Mouse (Mus musculus) CH12.LX (cell line): ENCODE results near the gene Ube3c. TPM values are rescaled to one million over a fixed set of nuclear protein-coding genes. Genes with fewer than 3 reads are reported as not detected.

Experiments used
- DNase-seq: peaks from one replicate; pipeline ENCODE4 v3.0.0-alpha.2; 2013; ENCODE audit errors: extremely low read depth
- H3K27ac ChIP-seq: 2 replicates; pipeline ENCODE4 v1.5.1; 2012; ENCODE audit warnings: low read depth, mild to moderate bottlenecking, control low read depth, moderate library complexity; ENCODE audit not compliant: insufficient read depth
- H3K27me3 ChIP-seq: replicated peaks from 2 replicates; pipeline ENCODE3; 2012; ENCODE audit warnings: inconsistent platforms
- H3K36me3 ChIP-seq, 2 experiments: replicated peaks in 1 of 2; 2 replicates each; pipeline versions ENCODE3 to v1.6.1; 2012; ENCODE audit warnings: inconsistent platforms in 1 of 2, low read length in 1 of 2, mild to moderate bottlenecking in 1 of 2, mixed read lengths in 1 of 2, moderate library complexity in 1 of 2; ENCODE audit not compliant: control insufficient read depth in 1 of 2, insufficient read depth in 1 of 2
- H3K4me1 ChIP-seq, 2 experiments: 2 replicates each; pipeline ENCODE4 v1.6.1; 2012; ENCODE audit warnings: inconsistent platforms in 1 of 2, moderate library complexity in 1 of 2; ENCODE audit not compliant: insufficient read depth in 2 of 2, control insufficient read depth in 1 of 2
- H3K4me2 ChIP-seq: 2 replicates; pipeline ENCODE4 v1.6.1; 2012; ENCODE audit warnings: low read depth, mild to moderate bottlenecking, control low read depth; ENCODE audit not compliant: poor library complexity, insufficient read depth, severe bottlenecking
- H3K4me3 ChIP-seq, 3 experiments: fragments of 150-350 bp in 1 of 3; sonication (generic) in 1 of 3; replicated peaks in 1 of 3; 2 replicates each; pipeline versions ENCODE3 to v1.5.1; 2011 to 2012; ENCODE audit warnings: low read depth in 2 of 3, low read length in 2 of 3, mild to moderate bottlenecking in 2 of 3, moderate library complexity in 2 of 3, control low read depth in 1 of 3, improper control_type of control experiment in 1 of 3, inconsistent platforms in 1 of 3, mixed read lengths in 1 of 3; ENCODE audit not compliant: poor library complexity in 1 of 3
- H3K79me2 ChIP-seq: replicated peaks from 2 replicates; pipeline ENCODE4 v1.6.1; 2012; ENCODE audit warnings: mild to moderate bottlenecking, moderate library complexity; ENCODE audit not compliant: control insufficient read depth, poor library complexity, insufficient read depth, severe bottlenecking; ENCODE audit errors: extremely low read depth
- H3K9ac ChIP-seq: 2 replicates; pipeline ENCODE4 v1.6.1; 2012; ENCODE audit warnings: low read depth, mild to moderate bottlenecking, control low read depth, moderate library complexity; ENCODE audit not compliant: insufficient read depth
- H3K9me3 ChIP-seq: replicated peaks from 2 replicates; pipeline ENCODE3; 2012; ENCODE audit warnings: low read length, inconsistent platforms, mixed read lengths
- BHLHE40 ChIP-seq: IDR thresholded peaks from 2 replicates; pipeline ENCODE4 v1.6.1; 2011; ENCODE audit warnings: mild to moderate bottlenecking, low read depth, low read length, improper control_type of control experiment
- CTCF ChIP-seq, 2 experiments: IDR thresholded peaks in 1 of 2; conservative IDR thresholded peaks in 1 of 2; 2 replicates each; pipeline ENCODE4 v1.5.1; 2011 to 2012; ENCODE audit warnings: low read depth in 2 of 2, low read length in 2 of 2, improper control_type of control experiment in 1 of 2, inconsistent platforms in 1 of 2, mild to moderate bottlenecking in 1 of 2, moderate library complexity in 1 of 2
- ELF1 ChIP-seq: IDR thresholded peaks from 2 replicates; pipeline ENCODE4 v1.6.1; 2014; ENCODE audit warnings: low read depth, mild to moderate bottlenecking, inconsistent platforms, low read length, improper control_type of control experiment
- GABPA ChIP-seq: IDR thresholded peaks from 2 replicates; pipeline ENCODE4 v1.6.1; 2012; ENCODE audit warnings: low read depth, low read length, improper control_type of control experiment, inconsistent platforms; ENCODE audit not compliant: insufficient replicate concordance
- HCFC1 ChIP-seq: IDR thresholded peaks from 2 replicates; pipeline ENCODE4 v1.6.1; 2012; ENCODE audit warnings: low read depth, mild to moderate bottlenecking, inconsistent platforms, low read length, improper control_type of control experiment
- IRF4 ChIP-seq: IDR thresholded peaks from 2 replicates; pipeline ENCODE4 v1.6.1; 2014; ENCODE audit warnings: low read depth, mild to moderate bottlenecking, inconsistent platforms, low read length, improper control_type of control experiment
- KAT2A ChIP-seq: IDR thresholded peaks from 2 replicates; pipeline ENCODE4 v1.6.1; 2012; ENCODE audit warnings: low read length, improper control_type of control experiment, inconsistent platforms; ENCODE audit not compliant: insufficient replicate concordance
- MAFK ChIP-seq: IDR thresholded peaks from 2 replicates; pipeline ENCODE4 v1.6.1; 2011; ENCODE audit warnings: low read length, improper control_type of control experiment; ENCODE audit not compliant: insufficient replicate concordance
- MAX ChIP-seq: IDR thresholded peaks from 2 replicates; pipeline ENCODE4 v1.6.1; 2011; ENCODE audit warnings: low read length, improper control_type of control experiment
- MAZ ChIP-seq: IDR thresholded peaks from 2 replicates; pipeline ENCODE4 v1.6.1; 2012; ENCODE audit warnings: low read depth, mild to moderate bottlenecking, inconsistent platforms, low read length, improper control_type of control experiment, moderate library complexity
- NELFE ChIP-seq: IDR thresholded peaks from 2 replicates; pipeline ENCODE4 v1.6.1; 2011; ENCODE audit warnings: low read depth, low read length, improper control_type of control experiment
- NRF1 ChIP-seq: IDR thresholded peaks from 2 replicates; pipeline ENCODE4 v1.6.1; 2014; ENCODE audit warnings: low read depth, mild to moderate bottlenecking, inconsistent platforms, low read length, improper control_type of control experiment, moderate library complexity
- POLR2A ChIP-seq: IDR thresholded peaks from 2 replicates; pipeline ENCODE4 v1.6.1; 2011; ENCODE audit warnings: low read depth, mild to moderate bottlenecking, improper control_type of control experiment, low read length
- POLR2AphosphoS2 ChIP-seq: IDR thresholded peaks from 2 replicates; pipeline ENCODE4 v1.6.1; 2011; ENCODE audit warnings: low read depth, low read length, improper control_type of control experiment
- RCOR1 ChIP-seq: conservative IDR thresholded peaks from 2 replicates; pipeline ENCODE4 v1.6.1; 2012; ENCODE audit warnings: low read depth, mild to moderate bottlenecking, inconsistent platforms, low read length, improper control_type of control experiment
- SIN3A ChIP-seq: IDR thresholded peaks from 2 replicates; pipeline ENCODE4 v1.6.1; 2012; ENCODE audit warnings: low read length, improper control_type of control experiment, inconsistent platforms
- TBP ChIP-seq: conservative IDR thresholded peaks from 2 replicates; pipeline ENCODE4 v1.6.1; 2011; ENCODE audit warnings: low read depth, low read length, improper control_type of control experiment
- TCF12 ChIP-seq: IDR thresholded peaks from 2 replicates; pipeline ENCODE4 v1.6.1; 2014; ENCODE audit warnings: low read depth, mild to moderate bottlenecking, inconsistent platforms, low read length, improper control_type of control experiment
- UBTF ChIP-seq: IDR thresholded peaks from 2 replicates; pipeline ENCODE4 v1.6.1; 2012; ENCODE audit warnings: low read depth, mild to moderate bottlenecking, inconsistent platforms, low read length, improper control_type of control experiment, moderate library complexity
- USF1 ChIP-seq: IDR thresholded peaks from 2 replicates; pipeline ENCODE4 v1.6.1; 2014; ENCODE audit warnings: low read depth, mild to moderate bottlenecking, inconsistent platforms, low read length, improper control_type of control experiment
- ZKSCAN1 ChIP-seq: IDR thresholded peaks from 2 replicates; pipeline ENCODE4 v1.6.1; 2012; ENCODE audit warnings: low read depth, inconsistent platforms, low read length, improper control_type of control experiment, borderline replicate concordance
- ZMIZ1 ChIP-seq: IDR thresholded peaks from 2 replicates; pipeline ENCODE4 v1.6.1; 2012; ENCODE audit warnings: low read depth, mild to moderate bottlenecking, inconsistent platforms, low read length, improper control_type of control experiment
- dilution Hi-C: fragments of 300-500 bp; cut with MboI; formaldehyde crosslinking; loops from 2 replicates; pipeline ENCODE4 v1.14.3; 2020; ENCODE audit warnings: low sequenced_read_pairs; ENCODE audit not compliant: extremely low pct_unique_long_range_greater_than_20kb, extremely low pct_ligation_motif_present
- in situ Hi-C: fragments of 300-500 bp; cut with MboI; formaldehyde crosslinking; loops from 3 replicates; pipeline ENCODE4 v1.14.3; 2019; ENCODE audit warnings: low sequenced_read_pairs, low pct_ligation_motif_present, low pct_unique_long_range_greater_than_20kb, mixed read lengths
- polyA plus RNA-seq: library from polyadenylated mRNA; unstranded; fragments of >175 nt; gene quantifications from 2 replicates; pipeline ENCODE4 v1.2.1, GENCODE M21; 2012; ENCODE audit warnings: low read depth; ENCODE audit not compliant: insufficient read length
- total RNA-seq, 2 experiments: library from RNA; depleted of rRNA; stranded (reverse); fragments of 300-350 nt in 1 of 2; fragments of >200 nt in 1 of 2; gene quantifications; 2 replicates each; pipeline ENCODE4 v1.2.3; 2012 to 2014

Gene Ube3c
- 18.4 and 21.8 TPM in 2 replicates for total RNA-seq (2012; rRNA removed)
- total RNA-seq (2014; rRNA removed) = 24.6 and 25.4 TPM in 2 replicates
- polyA plus RNA-seq = 21.2 and 23.7 TPM in 2 replicates

- dilution Hi-C loops = no loop called here
- Histone ChIP-seq H3K36me3 (peaks cover 11 to 28% of the 10 kb centered on the region in 2 experiments), H3K9me3 (peaks cover 15% of the 10 kb centered on the region), H3K27me3 (no peaks in the 10 kb centered on the region), H3K9ac (peak within 1 kb of the TSS; percentile 44), H3K4me1 (peaks cover 8 to 18% of the 10 kb centered on the region in 2 experiments), H3K27ac (peak within 1 kb of the TSS; percentile 77), H3K4me2 (peak within 1 kb of the TSS; percentile 77), H3K79me2 (peaks cover 29% of the 10 kb centered on the region), H3K4me3 (peak within 1 kb of the TSS; percentile 78 to 84 (median 83))
- TF ChIP-seq SIN3A = no peak; the same call in 1 of the 2 replicates
- TF ChIP-seq IRF4 = 0 out of 2 replicates have a peak, but pooled peaks have one; percentile 21
- peak; percentile 87 for TF ChIP-seq NRF1
- TF ChIP-seq HCFC1 = peak; percentile 94
- TF ChIP-seq MAFK = no peak
- no peak for TF ChIP-seq CTCF (conservative IDR thresholded peaks at IDR 0.05 in 1 of 2, IDR thresholded peaks at IDR 0.05 in 1 of 2; ENCODE audit: low read depth in 2 of 2, low read length in 2 of 2)
- TF ChIP-seq ELF1 = peak; percentile 93
- TF ChIP-seq ZMIZ1 = peak; percentile 73
- TF ChIP-seq UBTF = peak; percentile 44
- peak; percentile 79 for TF ChIP-seq NELFE
- peak; percentile 87 for TF ChIP-seq TBP
- peak; percentile 65; the same call in 1 of the 2 replicates for TF ChIP-seq TCF12
- peak; percentile 79 for TF ChIP-seq POLR2A
- TF ChIP-seq MAX = no peak
- TF ChIP-seq GABPA = peak; percentile 66; the same call in 1 of the 2 replicates
- no peak for TF ChIP-seq USF1
- TF ChIP-seq ZKSCAN1 = no peak
- peak; percentile 54; the same call in 1 of the 2 replicates for TF ChIP-seq POLR2AphosphoS2
- 0 out of 2 replicates have a peak, but pooled peaks have one; percentile 2 for TF ChIP-seq RCOR1
- TF ChIP-seq MAZ = no peak; the same call in 1 of the 2 replicates
- peak; percentile 27; the same call in 1 of the 2 replicates for TF ChIP-seq BHLHE40
- peak; percentile 97; the same call in 1 of the 2 replicates for TF ChIP-seq KAT2A
- DNase-seq = peak; percentile 95
- in situ Hi-C loops = no loop called here
Observed at GRCm38 (mm10) chr5:29568848-29569377, at the start of gene Ube3c. TSS of gene Ube3c (plus strand) at chr5:29569242.
